Mouse (Mus musculus): Measurements from ENCODE around the gene Pim2. TPM values are rescaled to one million over a fixed set of nuclear protein-coding genes. Genes with fewer than 3 reads are reported as not detected.

Gene Pim2
- polyA plus RNA-seq, 1 experiment from 2014 or later, result 11.6 TPM

GRCm38 (mm10) chrX:7865786-7866185, 12.3 kb upstream of the Pim2 start:
- in situ Hi-C loops (cut with MboI; ENCODE audit: low pct_unique_long_range_greater_than_20kb), result no loop called here
- ChIA-PET CTCF (no interaction called here), POLR2A (no interaction called here)
- ATAC-seq (no peak), DNase-seq (ENCODE audit: low read depth, low spot score) (no peak)
- peaks cover 16% of the 10 kb centered on the region for H3K27me3 ChIP-seq
- no peak for TF ChIP-seq CTCF (IDR thresholded peaks at IDR 0.05)

DNA sequence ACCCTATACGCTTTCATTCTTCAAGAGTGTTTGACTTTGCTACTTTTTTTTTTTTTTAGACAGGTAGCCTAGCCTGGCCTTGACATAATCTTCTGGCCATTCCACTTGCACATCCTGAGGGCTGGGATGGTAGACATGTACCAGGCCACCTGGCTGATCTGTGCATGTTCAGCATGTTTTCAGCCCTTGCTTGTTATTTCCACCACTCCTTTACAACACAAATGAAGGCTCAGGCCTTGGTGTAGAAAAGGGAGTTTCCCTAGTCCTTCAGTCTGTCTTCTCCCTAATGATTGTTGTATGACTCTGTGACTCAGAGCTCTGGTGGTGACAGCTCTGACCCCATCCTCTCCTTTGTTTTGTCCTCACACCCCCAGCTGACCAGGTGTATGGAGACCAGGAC, 10.9 kb upstream of the Pim2 start:
- in situ Hi-C loops (cut with MboI; ENCODE audit: low pct_unique_long_range_greater_than_20kb), result no loop called here
- ATAC-seq, result no peak
- CTCF ChIA-PET, result no interaction called here

GRCm38 (mm10) chrX:7868506-7868905, 9.6 kb upstream of the Pim2 start:
- in situ Hi-C loops (cut with MboI; ENCODE audit: low pct_unique_long_range_greater_than_20kb), result no loop called here
- no peak for ATAC-seq
- DNase-seq (ENCODE audit: low read depth, low spot score), result no peak
- ChIA-PET CTCF (no interaction called here), POLR2A (no interaction called here)
- peaks cover 13% of the 10 kb centered on the region for H3K27me3 ChIP-seq
- TF ChIP-seq CTCF (IDR thresholded peaks at IDR 0.05), result no peak

More for the DNA sequence above, 10.9 kb upstream of the Pim2 start:
- TF ChIP-seq CTCF (IDR thresholded peaks at IDR 0.05), result no peak
- DNase-seq (ENCODE audit: low read depth, low spot score), result no peak
- POLR2A ChIA-PET, result no interaction called here
- H3K27me3 ChIP-seq, result peaks cover 17% of the 10 kb centered on the region

- ATAC-seq (no peak), DNase-seq (ENCODE audit: low read depth, low spot score) (no peak)
- CTCF ChIA-PET, result no interaction called here
- H3K27me3 ChIP-seq, result peaks cover 13% of the 10 kb centered on the region
- no peak for TF ChIP-seq CTCF (IDR thresholded peaks at IDR 0.05)
- in situ Hi-C loops (cut with MboI; ENCODE audit: low pct_unique_long_range_greater_than_20kb), result no loop called here
- POLR2A ChIA-PET, result no interaction called here
Measured at GRCm38 (mm10) chrX:7869826-7870225, 8.2 kb upstream of the Pim2 start.

DNA sequence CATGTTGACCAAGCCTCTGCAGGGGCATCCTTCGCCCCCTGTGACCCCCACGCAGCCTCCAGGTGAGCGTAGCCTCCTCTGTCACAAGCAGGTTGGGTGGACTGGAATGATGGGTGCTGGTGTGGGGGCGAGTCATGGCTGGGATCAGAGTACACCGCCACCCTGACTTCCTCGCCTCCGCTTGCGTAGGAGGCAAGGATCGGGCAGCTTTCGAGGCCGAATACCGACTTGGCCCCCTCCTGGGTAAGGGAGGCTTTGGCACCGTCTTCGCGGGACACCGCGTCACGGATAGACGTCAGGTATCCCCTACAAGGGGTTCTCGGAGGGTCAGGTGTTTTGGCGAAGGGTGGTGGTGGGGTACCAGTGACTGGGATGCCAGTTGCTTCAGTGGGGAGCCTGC, 433 bp downstream of the Pim2 start:
- H3K27me3 ChIP-seq, result peaks cover 6% of the 10 kb centered on the region
- CTCF ChIA-PET, result no interaction called here
- POLR2A ChIA-PET, result no interaction called here
- DNase-seq (ENCODE audit: low read depth, low spot score), result no peak
- in situ Hi-C loops (cut with MboI; ENCODE audit: low pct_unique_long_range_greater_than_20kb), result no loop called here
- peak; percentile 27 for ATAC-seq
- TF ChIP-seq CTCF (IDR thresholded peaks at IDR 0.05), result no peak

- ChIA-PET POLR2A (interaction anchor here (1.1 kb wide), 1 partner anchor 50 kb away, joined by 3 read pairs; no protein-coding TSS in a partner anchor), CTCF (no interaction called here)
- ATAC-seq (peak; percentile 32), DNase-seq (ENCODE audit: low read depth, low spot score) (no peak)
- TF ChIP-seq CTCF (IDR thresholded peaks at IDR 0.05), result no peak
- in situ Hi-C loops (cut with MboI; ENCODE audit: low pct_unique_long_range_greater_than_20kb), result no loop called here
- H3K27me3 ChIP-seq, result peaks cover 6% of the 10 kb centered on the region
Measured at GRCm38 (mm10) chrX:7879819-7880218, 1.8 kb downstream of the Pim2 start.

- ChIA-PET POLR2A (interaction anchor here (2.3 kb wide), 1 partner anchor 15 kb away, joined by 7 read pairs; the partner anchor contains the start of genes Pqbp1 and Timm17b), CTCF (no interaction called here)
- H3K27me3 ChIP-seq, result peaks cover 3% of the 10 kb centered on the region
- in situ Hi-C loops (cut with MboI; ENCODE audit: low pct_unique_long_range_greater_than_20kb), result no loop called here
- ATAC-seq (peak; percentile 68), DNase-seq (ENCODE audit: low read depth, low spot score) (no peak)
- TF ChIP-seq CTCF (IDR thresholded peaks at IDR 0.05), result no peak
Measured at GRCm38 (mm10) chrX:7883841-7884567, 5.9 kb downstream of the Pim2 start, which contains the start of gene Slc35a2. Slc35a2 (plus strand) TSS chrX:7884028.

- POLR2A ChIA-PET, result interaction anchor here (1.1 to 1.7 kb wide), 2 partner anchors 14 to 44 kb away, joined by 3 to 7 read pairs; partner anchors contain the start of gene Slc35a2
- no peak for DNase-seq (ENCODE audit: low read depth, low spot score)
- no peaks in the 10 kb centered on the region for H3K27me3 ChIP-seq
- TF ChIP-seq CTCF (IDR thresholded peaks at IDR 0.05), result no peak
- no peak for ATAC-seq
- in situ Hi-C loops (cut with MboI; ENCODE audit: low pct_unique_long_range_greater_than_20kb), result no loop called here
- CTCF ChIA-PET, result no interaction called here
Measured at GRCm38 (mm10) chrX:7898211-7898610, 20.1 kb downstream of the Pim2 start.

DNA sequence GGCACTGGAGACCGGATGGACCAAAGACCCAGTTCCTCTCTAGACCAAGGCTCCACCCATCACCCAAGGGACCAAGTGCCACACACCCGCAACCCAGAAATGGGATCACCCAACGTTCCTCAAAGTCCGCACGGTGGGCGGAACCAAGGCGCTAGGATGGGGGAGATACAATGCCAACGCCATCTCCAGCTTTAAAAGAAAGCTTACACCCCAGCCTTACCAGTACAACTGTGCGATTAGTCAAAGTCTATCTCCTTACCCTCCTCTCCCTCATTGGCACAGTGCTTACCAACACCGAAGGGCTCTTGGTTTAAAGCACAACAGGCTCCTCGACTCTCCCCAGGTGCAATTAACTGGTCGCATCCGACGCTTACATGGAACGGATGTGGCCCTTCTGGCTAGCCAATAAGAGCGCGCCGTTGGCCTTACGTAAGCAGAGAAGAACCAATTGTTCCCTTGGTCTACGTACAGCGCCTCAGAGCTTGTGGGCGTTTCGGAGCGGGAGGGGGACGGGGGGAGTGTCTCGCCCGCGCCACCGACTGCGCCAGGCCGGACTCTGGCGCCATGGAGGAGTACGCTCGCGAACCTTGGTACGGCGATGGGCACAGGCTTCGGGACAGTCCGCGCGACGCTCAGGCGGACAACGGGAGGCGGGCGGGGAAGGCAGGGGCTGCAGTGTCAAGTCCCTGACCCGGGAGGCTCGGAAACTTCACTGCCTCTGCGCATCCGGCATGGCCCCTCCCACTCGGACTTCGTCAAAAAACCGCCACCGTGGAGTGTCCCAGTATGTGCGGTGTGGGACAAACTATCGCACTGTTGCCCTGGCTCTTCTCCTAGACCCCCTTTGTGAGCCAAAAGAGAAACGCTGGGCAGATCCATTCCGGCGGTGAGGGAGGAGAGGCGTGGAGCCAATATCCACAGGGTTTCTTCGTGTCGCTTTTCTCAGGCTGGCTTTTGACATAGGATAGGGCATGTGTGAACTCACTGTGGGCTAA, 21.1 kb downstream of the Pim2 start, which contains the start of the genes Pqbp1 and Timm17b:
TSS of gene Pqbp1 (minus strand) at position 390 of the 995 bp plus-strand sequence.
TSS of gene Timm17b (plus strand) at position 478 of the 995 bp plus-strand sequence.
- ATAC-seq, result peak; percentile 97

DNA sequence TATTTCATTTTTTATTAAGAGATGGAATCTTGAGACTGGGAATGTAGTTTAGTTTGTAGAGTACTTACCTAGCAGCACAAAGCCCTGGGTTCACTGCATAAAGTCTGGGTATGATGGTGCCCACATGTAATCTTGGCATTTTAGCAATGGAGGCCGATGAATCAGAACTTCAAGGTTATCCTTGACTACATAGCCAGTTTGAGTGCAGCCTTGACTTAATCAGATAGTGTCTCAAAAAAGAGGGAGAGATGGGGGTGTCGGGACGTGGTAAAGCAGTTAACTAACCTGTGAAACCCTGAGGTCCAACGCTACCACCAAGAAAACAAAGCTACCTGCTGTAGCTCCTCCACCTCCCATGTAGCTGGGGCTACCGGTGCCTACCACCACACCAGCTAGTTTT, 26.4 kb downstream of the Pim2 start:
- POLR2A ChIA-PET, result no interaction called here
- no peak for DNase-seq (ENCODE audit: low read depth, low spot score)
- TF ChIP-seq CTCF (IDR thresholded peaks at IDR 0.05), result no peak

More for the DNA sequence above, 21.1 kb downstream of the Pim2 start, which contains the start of the genes Pqbp1 and Timm17b:
- ChIA-PET CTCF (no interaction called here), POLR2A (interaction anchor here (0.6 to 1.7 kb wide), 3 partner anchors 14 to 96 kb away, joined by 3 to 7 read pairs (median 4); partner anchors contain the start of gene Slc35a2)
- TF ChIP-seq CTCF (IDR thresholded peaks at IDR 0.05), result no peak
- in situ Hi-C loops (cut with MboI; ENCODE audit: low pct_unique_long_range_greater_than_20kb), result no loop called here
- DNase-seq (ENCODE audit: low read depth, low spot score), result peak; percentile 57
- H3K27me3 ChIP-seq, result no peaks in the 10 kb centered on the region

More for the DNA sequence above, 26.4 kb downstream of the Pim2 start:
- CTCF ChIA-PET, result no interaction called here
- H3K27me3 ChIP-seq, result no peaks in the 10 kb centered on the region
- in situ Hi-C loops (cut with MboI; ENCODE audit: low pct_unique_long_range_greater_than_20kb), result no loop called here
- ATAC-seq, result no peak
